Mouse (Mus musculus) midbrain, embryonic 15.5 days (tissue): ENCODE measurements around the gene Nxph1. TPM values are rescaled to one million over a fixed set of nuclear protein-coding genes. Genes with fewer than 3 reads are reported as not detected.

Experiments
- ATAC-seq: fragments of 200-750 bp; cut with Nextera tagmentation; replicated peaks from 2 replicates; pipeline ENCODE4 v1.8.0; 2017; ENCODE audit warnings: moderate TSS enrichment
- H3K27ac ChIP-seq: fragments of 300-500 bp; sonication (generic); 2 replicates; pipeline ENCODE4 v1.5.1; 2015; ENCODE audit warnings: mild to moderate bottlenecking, inconsistent platforms
- H3K27me3 ChIP-seq: fragments of 300-500 bp; sonication (generic); replicated peaks from 2 replicates; pipeline ENCODE4 v1.6.1; 2015; ENCODE audit warnings: inconsistent platforms
- H3K36me3 ChIP-seq: fragments of 300-500 bp; sonication (generic); replicated peaks from 2 replicates; pipeline ENCODE4 v1.6.1; 2015; ENCODE audit warnings: inconsistent platforms
- H3K4me1 ChIP-seq: fragments of 300-500 bp; sonication (generic); 2 replicates; pipeline ENCODE4 v1.6.1; 2015; ENCODE audit warnings: inconsistent platforms
- H3K4me2 ChIP-seq: fragments of 300-500 bp; sonication (generic); 2 replicates; pipeline ENCODE4 v1.6.1; 2015; ENCODE audit warnings: inconsistent platforms, mild to moderate bottlenecking, moderate library complexity
- H3K4me3 ChIP-seq: fragments of 300-500 bp; sonication (generic); 2 replicates; pipeline ENCODE4 v1.5.1; 2015; ENCODE audit warnings: mild to moderate bottlenecking, inconsistent platforms
- H3K9ac ChIP-seq: fragments of 300-500 bp; sonication (generic); 2 replicates; pipeline ENCODE4 v1.6.1; 2015; ENCODE audit warnings: mild to moderate bottlenecking, inconsistent platforms
- H3K9me3 ChIP-seq: fragments of 300-500 bp; sonication (generic); 2 replicates; pipeline ENCODE4 v1.6.1; 2016; ENCODE audit warnings: inconsistent platforms
- WGBS: fragments of 180-500 bp; shearing (Covaris S2); methylation state at CpG from one replicate; pipeline ENCODE4 v1.1.7; 2015; ENCODE audit warnings: mixed read lengths; 5-methylcytosine and 5-hydroxymethylcytosine counted together
- polyA plus RNA-seq: library from polyadenylated mRNA; unstranded; fragments of >200 nt; fragmentation: Nextera tagmentation; extraction: Ambion mirVana; gene quantifications from 2 replicates; pipeline ENCODE4 v1.2.1, GENCODE M21; 2015

Gene Nxph1
- polyA plus RNA-seq, 1 experiment from 2014 or later, result 79.2 TPM

GRCm38 (mm10) chr6:9076463-9076862 lies 128.2 kb downstream of the Nxph1 start:
- Histone ChIP-seq H3K27me3 (no peaks in the 10 kb centered on the region), H3K4me3 (no peak overlapping the region), H3K9me3 (no peaks in the 10 kb centered on the region), H3K36me3 (no peaks in the 10 kb centered on the region), H3K9ac (no peak overlapping the region), H3K4me2 (no peak overlapping the region), H3K27ac (no peak overlapping the region), H3K4me1 (no peaks in the 10 kb centered on the region)
- 59% methylated on average over 2 of the region's 2 CpGs for WGBS
- ATAC-seq, result no peak

- no peak overlapping the region for H3K4me2 ChIP-seq
- H3K9me3 ChIP-seq, result no peaks in the 10 kb centered on the region
- no peak overlapping the region for H3K4me3 ChIP-seq
- H3K9ac ChIP-seq, result no peak overlapping the region
- no peaks in the 10 kb centered on the region for H3K4me1 ChIP-seq
- 75% methylated on average over 4 of the region's 4 CpGs for WGBS
- no peaks in the 10 kb centered on the region for H3K36me3 ChIP-seq
- no peaks in the 10 kb centered on the region for H3K27me3 ChIP-seq
- no peak for ATAC-seq
- H3K27ac ChIP-seq, result no peak overlapping the region
These were observed 129.8 kb downstream of the Nxph1 start for GRCm38 (mm10) chr6:9077793-9078689.

- no peak overlapping the region for H3K4me3 ChIP-seq
- H3K36me3 ChIP-seq, result no peaks in the 10 kb centered on the region
- H3K27ac ChIP-seq, result no peak overlapping the region
- no peaks in the 10 kb centered on the region for H3K4me1 ChIP-seq
- H3K9ac ChIP-seq, result no peak overlapping the region
- 76% methylated on average over 3 of the region's 3 CpGs for WGBS
- no peaks in the 10 kb centered on the region for H3K9me3 ChIP-seq
- no peaks in the 10 kb centered on the region for H3K27me3 ChIP-seq
- ATAC-seq, result no peak
- no peak overlapping the region for H3K4me2 ChIP-seq
These were observed 135.6 kb downstream of the Nxph1 start for GRCm38 (mm10) chr6:9083851-9084250.

GRCm38 (mm10) chr6:9097345-9097744 lies 149.1 kb downstream of the Nxph1 start:
- H3K4me2 ChIP-seq, result no peak overlapping the region
- H3K9me3 ChIP-seq, result no peaks in the 10 kb centered on the region
- no peak overlapping the region for H3K27ac ChIP-seq
- H3K9ac ChIP-seq, result no peak overlapping the region
- ATAC-seq, result no peak
- no peak overlapping the region for H3K4me3 ChIP-seq
- no peaks in the 10 kb centered on the region for H3K27me3 ChIP-seq
- 92% methylated on average over 2 of the region's 2 CpGs for WGBS
- H3K4me1 ChIP-seq, result peaks cover 2% of the 10 kb centered on the region; the same call in 1 of the 2 replicates
- no peaks in the 10 kb centered on the region for H3K36me3 ChIP-seq

GRCm38 (mm10) chr6:9107366-9107765 lies 159.1 kb downstream of the Nxph1 start:
- H3K4me3 ChIP-seq, result no peak overlapping the region
- no peak for ATAC-seq

GRCm38 (mm10) chr6:9119136-9119535 lies 170.9 kb downstream of the Nxph1 start:
- Histone ChIP-seq H3K27me3 (no peaks in the 10 kb centered on the region), H3K4me2 (no peak overlapping the region), H3K4me3 (no peak overlapping the region), H3K27ac (no peak overlapping the region), H3K36me3 (no peaks in the 10 kb centered on the region), H3K9ac (no peak overlapping the region), H3K9me3 (no peaks in the 10 kb centered on the region), H3K4me1 (peaks cover 2% of the 10 kb centered on the region)
- ATAC-seq, result no peak
- 75% methylated on average over 2 of the region's 2 CpGs for WGBS

More at GRCm38 (mm10) chr6:9107366-9107765, 159.1 kb downstream of the Nxph1 start:
- no peaks in the 10 kb centered on the region for H3K27me3 ChIP-seq
- no peak overlapping the region for H3K27ac ChIP-seq
- H3K4me2 ChIP-seq, result no peak overlapping the region
- no peaks in the 10 kb centered on the region for H3K36me3 ChIP-seq
- H3K9ac ChIP-seq, result no peak overlapping the region
- no peaks in the 10 kb centered on the region for H3K4me1 ChIP-seq
- H3K9me3 ChIP-seq, result no peaks in the 10 kb centered on the region

GRCm38 (mm10) chr6:9124321-9124914 lies 176.2 kb downstream of the Nxph1 start:
- Histone ChIP-seq H3K9me3 (no peaks in the 10 kb centered on the region), H3K27me3 (no peaks in the 10 kb centered on the region), H3K36me3 (no peaks in the 10 kb centered on the region), H3K4me1 (peaks cover 8% of the 10 kb centered on the region), H3K4me3 (no peak overlapping the region), H3K27ac (no peak overlapping the region), H3K9ac (no peak overlapping the region), H3K4me2 (no peak overlapping the region)
- peak; percentile 56 for ATAC-seq
- WGBS, result 72% methylated on average over 12 of the region's 12 CpGs

GRCm38 (mm10) chr6:9133589-9134279 lies 185.5 kb downstream of the Nxph1 start:
- whole genome bisulfite sequencing, result 59% methylated on average over 3 of the region's 3 CpGs
- H3K27ac ChIP-seq, result no peak overlapping the region
- peaks cover 2% of the 10 kb centered on the region; the same call in 1 of the 2 replicates for H3K4me1 ChIP-seq
- 0 out of 2 replicates have a peak, but pooled peaks have one; percentile 48 for ATAC-seq
- H3K27me3 ChIP-seq, result no peaks in the 10 kb centered on the region
- H3K9ac ChIP-seq, result no peak overlapping the region
- H3K9me3 ChIP-seq, result no peaks in the 10 kb centered on the region
- H3K4me3 ChIP-seq, result no peak overlapping the region
- H3K36me3 ChIP-seq, result no peaks in the 10 kb centered on the region
- H3K4me2 ChIP-seq, result no peak overlapping the region

- Histone ChIP-seq H3K4me3 (no peak overlapping the region), H3K27ac (no peak overlapping the region), H3K9me3 (no peaks in the 10 kb centered on the region), H3K9ac (no peak overlapping the region), H3K4me1 (peaks cover 7% of the 10 kb centered on the region), H3K36me3 (no peaks in the 10 kb centered on the region), H3K27me3 (no peaks in the 10 kb centered on the region), H3K4me2 (no peak overlapping the region)
- ATAC-seq, result no peak
These were observed 199.7 kb downstream of the Nxph1 start for GRCm38 (mm10) chr6:9147966-9148365.

- Histone ChIP-seq H3K9me3 (no peaks in the 10 kb centered on the region), H3K4me2 (no peak overlapping the region), H3K9ac (no peak overlapping the region), H3K27ac (no peak overlapping the region), H3K36me3 (no peaks in the 10 kb centered on the region), H3K4me3 (no peak overlapping the region), H3K27me3 (no peaks in the 10 kb centered on the region), H3K4me1 (peaks cover 7% of the 10 kb centered on the region)
- peak; percentile 72; the same call in 1 of the 2 replicates for ATAC-seq
- 18% methylated on average over 1 of the region's 1 CpGs for WGBS
These were observed 201.6 kb downstream of the Nxph1 start for GRCm38 (mm10) chr6:9149791-9150190.

- Histone ChIP-seq H3K4me3 (no peak overlapping the region), H3K4me1 (no peaks in the 10 kb centered on the region), H3K9me3 (no peaks in the 10 kb centered on the region), H3K27ac (no peak overlapping the region), H3K27me3 (no peaks in the 10 kb centered on the region), H3K4me2 (no peak overlapping the region), H3K9ac (no peak overlapping the region), H3K36me3 (no peaks in the 10 kb centered on the region)
- 47% methylated on average over 2 of the region's 2 CpGs for WGBS
- ATAC-seq, result no peak
These were observed 211.0 kb downstream of the Nxph1 start for GRCm38 (mm10) chr6:9159191-9159590.

- WGBS, result 47% methylated on average over 3 of the region's 3 CpGs
- no peak overlapping the region for H3K9ac ChIP-seq
- no peaks in the 10 kb centered on the region for H3K36me3 ChIP-seq
- H3K4me3 ChIP-seq, result no peak overlapping the region
- no peaks in the 10 kb centered on the region for H3K27me3 ChIP-seq
- no peaks in the 10 kb centered on the region for H3K9me3 ChIP-seq
- H3K4me1 ChIP-seq, result no peaks in the 10 kb centered on the region
- no peak overlapping the region for H3K4me2 ChIP-seq
- ATAC-seq, result no peak
- no peak overlapping the region for H3K27ac ChIP-seq
These were observed 234.2 kb downstream of the Nxph1 start for GRCm38 (mm10) chr6:9182477-9182876.
